Mouse (Mus musculus) thymus, adult 2 months (tissue): ENCODE results near the gene Ctrc.

Experiments used
- CTCF ChIP-seq: fragments of 200-500 bp; IDR thresholded peaks from 2 replicates; pipeline ENCODE4 v1.5.1; 2012; ENCODE audit warnings: mild to moderate bottlenecking, control low read depth, low read length, moderate library complexity, borderline replicate concordance; ENCODE audit not compliant: control insufficient read depth, poor library complexity, insufficient read depth; ENCODE audit errors: extremely low read depth
- POLR2A ChIP-seq: fragments of 200-500 bp; IDR thresholded peaks from 2 replicates; pipeline ENCODE4 v1.6.1; 2012; ENCODE audit warnings: mild to moderate bottlenecking, low read length, control low read depth, moderate library complexity; ENCODE audit not compliant: control insufficient read depth, poor library complexity, insufficient read depth; ENCODE audit errors: extremely low read depth

DNA sequence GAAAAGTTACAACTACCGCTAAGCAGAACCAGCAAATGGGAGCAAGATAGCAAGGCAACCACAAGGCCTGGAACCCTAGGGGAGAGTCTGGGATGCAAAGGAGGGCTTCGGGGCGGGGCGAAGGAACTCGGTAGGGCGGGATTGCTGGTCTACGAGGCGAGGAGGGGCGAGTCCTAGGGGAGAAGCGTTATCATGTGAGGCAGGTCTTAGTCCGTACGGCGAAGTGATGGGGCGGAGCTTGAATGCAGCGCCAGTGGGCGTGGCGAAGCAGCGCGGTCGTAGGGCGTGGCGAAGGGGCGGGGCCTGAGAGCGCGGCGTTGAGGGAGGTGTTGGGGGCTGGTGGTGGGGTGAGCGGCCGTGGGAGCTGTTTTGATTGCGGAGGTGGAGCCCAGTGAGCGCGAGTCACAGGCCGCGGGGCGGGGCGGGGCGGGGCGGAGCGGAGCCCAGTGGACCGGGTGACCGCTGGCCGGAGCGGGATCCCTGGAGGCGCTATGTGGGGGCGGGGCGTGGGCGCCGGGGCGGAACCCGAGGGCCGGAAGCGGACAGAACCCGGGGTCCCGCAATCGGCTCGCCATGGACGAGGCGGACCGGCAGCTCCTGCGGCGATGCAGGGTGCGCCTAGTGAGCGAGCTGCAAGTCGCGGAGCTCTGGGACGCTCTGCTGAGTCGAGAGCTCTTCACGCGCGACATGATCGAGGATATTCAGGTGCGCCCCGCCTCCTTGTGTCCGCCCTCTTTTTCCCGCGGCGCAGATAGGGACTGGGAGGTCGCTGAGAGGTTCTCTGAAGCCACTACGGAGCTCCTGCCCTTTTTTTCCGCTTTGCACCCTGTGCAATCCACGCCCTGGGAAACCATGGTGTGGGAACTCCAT lies 52.6 kb downstream of the Ctrc start, which contains the start of gene Casp9:
- TF ChIP-seq CTCF (0 out of 2 replicates have a peak, but pooled peaks have one; percentile 4), POLR2A (peak; percentile 27; the same call in 1 of the 2 replicates)
